ENCODE assay signal across 10 mouse cellular contexts in the genomic region with DNA sequence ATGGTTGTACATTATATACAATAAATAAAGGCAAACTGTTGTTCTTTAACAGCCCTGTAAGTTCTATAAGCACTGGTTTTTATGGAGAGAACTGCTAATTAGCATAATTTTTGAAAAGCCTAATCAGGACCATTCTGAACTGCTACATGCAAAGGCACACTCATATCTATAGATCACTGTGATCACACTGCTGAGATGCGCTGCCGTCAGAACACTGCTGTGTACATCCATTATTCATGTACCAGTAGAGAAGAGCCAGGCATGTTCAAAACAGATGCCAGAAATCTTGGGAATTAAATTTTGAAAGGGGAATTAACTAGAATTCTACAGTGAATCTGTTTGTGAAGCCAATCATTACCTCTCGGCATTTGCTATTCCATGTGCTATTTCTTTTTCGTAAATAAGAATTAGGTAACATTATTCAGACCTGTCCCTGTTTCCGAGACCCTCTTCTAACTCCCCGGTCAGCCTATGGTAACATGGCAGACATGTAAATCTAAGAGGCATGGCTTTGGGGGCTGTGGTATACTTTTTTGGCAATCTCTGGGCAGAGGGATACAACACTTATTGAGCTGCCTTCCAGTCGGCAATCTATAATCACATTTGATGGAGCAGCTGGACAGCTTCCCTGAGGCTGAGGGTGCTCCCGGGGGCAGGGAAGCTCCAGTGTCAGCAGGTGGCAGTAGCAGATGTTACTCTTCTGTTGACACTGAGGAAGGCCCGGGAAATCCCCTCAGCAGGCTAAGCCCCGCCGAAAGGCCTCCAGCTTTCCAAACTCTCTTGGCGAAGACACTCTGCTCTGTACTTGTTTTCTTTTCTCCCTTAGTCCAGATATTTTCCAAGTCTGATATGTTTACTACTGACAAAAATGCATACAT. TPM values are rescaled to one million over a fixed set of nuclear protein-coding genes. Genes with fewer than 3 reads are reported as not detected.
DNase-seq lines count a peak whose midpoint lies in the region; ATAC-seq lines count a peak whose summit lies in the region.
"Had no signal": no experiment of that assay in that cellular context is flagged by ENCODE, and none has a peak within 500 bp of the region (broad histone marks: within the 10 kb centered on the region; RNA-seq: fewer than 3 reads in every experiment).

No protein-coding gene starts in this region.

- intact Hi-C loops in left cerebral cortex, postnatal 4 days (cut with DNase I), result no loop called here

- H3K27ac ChIP-seq in lung, embryonic 15.5 days, result no peak overlapping the region
- H3K27ac ChIP-seq: liver, embryonic 14.5 days had no signal

- no peak overlapping the region for H3K9ac ChIP-seq in lung, embryonic 15.5 days
- H3K9ac ChIP-seq: liver, embryonic 14.5 days had no signal

- H3K4me2 ChIP-seq in lung, embryonic 15.5 days, result no peak overlapping the region

- no peak overlapping the region for H3K4me3 ChIP-seq in lung, embryonic 15.5 days
- H3K4me3 ChIP-seq: erythroblast, embryonic 14.5 days had no signal

- H3K27me3 ChIP-seq in lung, embryonic 15.5 days, result no peaks in the 10 kb centered on the region

- peak; percentile 64; the same call in 1 of the 2 replicates for ATAC-seq in lung, embryonic 15.5 days (ENCODE audit: borderline replicate concordance, extremely low read depth, low FRiP score, low TSS enrichment)

- no peaks in the 10 kb centered on the region for H3K9me3 ChIP-seq in lung, embryonic 15.5 days

- 39% methylated on average over 12 of the region's 12 CpGs for WGBS in lung, embryonic 15.5 days

- H3K4me1 ChIP-seq in lung, embryonic 15.5 days, result no peaks in the 10 kb centered on the region

- H3K36me3 ChIP-seq in lung, embryonic 15.5 days, result no peaks in the 10 kb centered on the region

- DNase-seq in adrenal gland, adult 2 months, result peak; percentile 35
- DNase-seq in adrenal gland, adult 18-20 months (ENCODE audit: low spot score in 2 of 2), result no peak
- DNase-seq in left cerebral cortex, postnatal 4 days, result peak; percentile 46
- DNase-seq in left cerebral cortex, adult 8-10 months (ENCODE audit: low spot score in 2 of 2), result no peak
- peak; percentile 74 for DNase-seq in retina, postnatal 1 day
- no peak for DNase-seq in ovary, postnatal 14 days (ENCODE audit: low spot score)
- DNase-seq in ovary, adult 18-20 months (ENCODE audit: low spot score), result no peak

RNA-seq across cellular contexts. Expression of a gene that starts 25.2 kb away (rescaled TPM):
- total RNA-seq in adrenal gland, adult 2 months (2021), result 10 to 100 TPM; 24.7 to 26.8 TPM
- polyA plus RNA-seq in adrenal gland, adult 2 months (2012; rRNA removed), result 37.1 and 39.1 TPM in 2 replicates
- 10 to 100 TPM; 21.1 to 24.1 TPM for total RNA-seq in adrenal gland, adult 18-20 months (2021)
- 1 to 10 TPM; 3.9 to 5.1 TPM for total RNA-seq in left cerebral cortex, postnatal 4 days (2021)
- total RNA-seq in left cerebral cortex, adult 8-10 months (2022), result 1 to 10 TPM; 4.6 to 5.4 (median 4.9) TPM
- polyA plus RNA-seq in lung, embryonic 15.5 days (2015; fragmentation: Nextera tagmentation; extraction: Ambion mirVana), result 12.4 and 15.9 TPM in 2 replicates
- polyA plus RNA-seq: erythroblast, embryonic 14.5 days had no signal

Comparison
In these comparisons a context has a peak if more than half of its experiments do, and no peak if none do; other contexts are left out.
1. DNase-seq: peak in adrenal gland, adult 2 months (single experiment), left cerebral cortex, postnatal 4 days (single experiment) and retina, postnatal 1 day (single experiment); none in adrenal gland, adult 18-20 months (0 of 2), left cerebral cortex, adult 8-10 months (0 of 2), ovary, postnatal 14 days (single experiment) and ovary, adult 18-20 months (single experiment).